Mouse (Mus musculus) ES-E14 (cell line): ENCODE measurements around the gene 0610037L13Rik. TPM values are rescaled to one million over a fixed set of nuclear protein-coding genes. Genes with fewer than 3 reads are reported as not detected.

ENCODE experiments used
- DNase-seq: peaks from one replicate; pipeline ENCODE4 v3.0.0-alpha.2; 2013; ENCODE audit warnings: low read depth, low spot score
- H3K27ac ChIP-seq: 2 replicates; pipeline ENCODE4 v1.5.1; 2012; ENCODE audit warnings: low read depth, mild to moderate bottlenecking, low read length, moderate library complexity, mixed read lengths; ENCODE audit not compliant: poor library complexity, insufficient read depth, severe bottlenecking
- H3K36me3 ChIP-seq: 2 replicates; pipeline ENCODE4 v1.6.1; 2012; ENCODE audit warnings: mild to moderate bottlenecking, low read length, moderate library complexity, mixed read lengths; ENCODE audit not compliant: control insufficient read depth, poor library complexity, insufficient read depth, severe bottlenecking
- H3K4me1 ChIP-seq, 2 experiments: fragments of 150-350 bp in 1 of 2; sonication (generic) in 1 of 2; 2 replicates each; pipeline ENCODE4 v1.6.1; 2012; ENCODE audit warnings: low read length in 2 of 2, mild to moderate bottlenecking in 1 of 2, mixed read lengths in 1 of 2; ENCODE audit not compliant: control insufficient read depth in 2 of 2, insufficient read depth in 2 of 2, poor library complexity in 1 of 2
- H3K4me3 ChIP-seq, 2 experiments: fragments of 150-350 bp in 1 of 2; sonication (generic) in 1 of 2; 2 replicates each; pipeline ENCODE4 v1.5.1; 2012; ENCODE audit warnings: low read length in 2 of 2, low read depth in 1 of 2, mild to moderate bottlenecking in 1 of 2, mixed read lengths in 1 of 2; ENCODE audit not compliant: insufficient read depth in 1 of 2, poor library complexity in 1 of 2, severe bottlenecking in 1 of 2
- H3K9ac ChIP-seq: 2 replicates; pipeline ENCODE4 v1.6.1; 2012; ENCODE audit warnings: low read depth, mild to moderate bottlenecking, low read length, mixed read lengths; ENCODE audit not compliant: poor library complexity, insufficient read depth, severe bottlenecking
- H3K9me3 ChIP-seq: fragments of 150-350 bp; sonication (generic); 2 replicates; pipeline ENCODE4 v1.6.1; 2012; ENCODE audit warnings: low read depth, mild to moderate bottlenecking, low read length; ENCODE audit not compliant: control insufficient read depth, insufficient read depth
- CHD2 ChIP-seq: IDR thresholded peaks from 2 replicates; pipeline ENCODE4 v1.6.1; 2014; ENCODE audit warnings: mild to moderate bottlenecking, low read depth, low read length, inconsistent platforms
- HCFC1 ChIP-seq: IDR thresholded peaks from 2 replicates; pipeline ENCODE4 v1.6.1; 2012; ENCODE audit warnings: low read length, inconsistent platforms, borderline replicate concordance; ENCODE audit not compliant: insufficient read depth
- MAFK ChIP-seq: IDR thresholded peaks from 2 replicates; pipeline ENCODE4 v1.6.1; 2014; ENCODE audit warnings: mild to moderate bottlenecking, low read depth, low read length, inconsistent platforms; ENCODE audit not compliant: insufficient read depth
- ZC3H11A ChIP-seq: IDR thresholded peaks from 2 replicates; pipeline ENCODE4 v1.6.1; 2012; ENCODE audit warnings: low read depth, mild to moderate bottlenecking, inconsistent platforms, low read length, borderline replicate concordance
- ZNF384 ChIP-seq: IDR thresholded peaks from 2 replicates; pipeline ENCODE4 v1.6.1; 2012; ENCODE audit warnings: low read depth, low read length, inconsistent platforms
- in situ Hi-C, 2 experiments: fragments of 600-800 bp; cut with MboI; formaldehyde crosslinking; loops; one replicate each; pipeline ENCODE4 v1.15.1; 2025; ENCODE audit warnings: low sequenced_read_pairs in 2 of 2, inconsistent platforms in 1 of 2; ENCODE audit not compliant: unreplicated experiment in 2 of 2
- total RNA-seq: library from RNA; depleted of rRNA; stranded (reverse); fragments of 300-350 nt; gene quantifications from 2 replicates; pipeline ENCODE4 v1.2.3, GENCODE M21; 2012

0610037L13Rik gene
- total RNA-seq, 1 experiment = 59.2 TPM

- H3K9me3 ChIP-seq = no peaks in the 10 kb centered on the region
- TF ChIP-seq ZNF384 (no peak), MAFK (no peak), ZC3H11A (no peak), HCFC1 (no peak), CHD2 (no peak)
- no peak overlapping the region for H3K27ac ChIP-seq
- in situ Hi-C loops = loop anchor here in 1 of 2 experiments (10.0 kb wide), 1 partner anchor 114 kb away; no protein-coding TSS in a partner anchor
- no peaks in the 10 kb centered on the region for H3K36me3 ChIP-seq
- H3K4me1 ChIP-seq = peaks cover 0 to 1% of the 10 kb centered on the region in 2 experiments; a peak in 1 of 4 replicates
- H3K4me3 ChIP-seq = no peak overlapping the region
- no peak for DNase-seq
- H3K9ac ChIP-seq = no peak overlapping the region
Observed at GRCm38 (mm10) chr4:107848546-107848945, 41.1 kb upstream of the 0610037L13Rik start.

DNA sequence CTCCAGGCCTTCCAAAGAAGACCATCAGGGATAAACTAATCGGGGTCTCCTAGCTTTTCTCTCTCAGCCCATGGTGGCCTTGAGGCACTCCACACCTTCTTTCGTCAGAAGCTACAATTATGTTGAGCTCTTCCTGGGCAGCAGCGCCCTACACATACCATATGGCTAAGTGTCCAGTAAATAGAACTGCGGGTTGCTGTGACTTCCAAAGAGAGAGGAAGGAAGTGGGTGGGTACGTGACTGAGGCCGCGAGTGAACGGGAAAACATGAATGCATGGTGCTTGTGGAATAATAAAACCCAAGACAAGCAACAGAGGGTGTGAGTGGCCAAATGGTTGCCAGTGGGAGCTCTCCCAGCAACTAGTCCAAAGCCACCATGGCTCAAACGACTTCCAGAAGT is 40.0 kb upstream of the 0610037L13Rik start:
- Histone ChIP-seq H3K4me3 (no peak overlapping the region), H3K27ac (no peak overlapping the region), H3K9ac (no peak overlapping the region), H3K36me3 (no peaks in the 10 kb centered on the region), H3K9me3 (no peaks in the 10 kb centered on the region), H3K4me1 (peaks cover 0 to 6% of the 10 kb centered on the region in 2 experiments; a peak in 1 of 4 replicates)
- in situ Hi-C loops = loop anchor here in 1 of 2 experiments (10.0 kb wide), 1 partner anchor 115 kb away; no protein-coding TSS in a partner anchor
- TF ChIP-seq HCFC1 (no peak), CHD2 (no peak), MAFK (no peak)
- no peak for DNase-seq

DNA sequence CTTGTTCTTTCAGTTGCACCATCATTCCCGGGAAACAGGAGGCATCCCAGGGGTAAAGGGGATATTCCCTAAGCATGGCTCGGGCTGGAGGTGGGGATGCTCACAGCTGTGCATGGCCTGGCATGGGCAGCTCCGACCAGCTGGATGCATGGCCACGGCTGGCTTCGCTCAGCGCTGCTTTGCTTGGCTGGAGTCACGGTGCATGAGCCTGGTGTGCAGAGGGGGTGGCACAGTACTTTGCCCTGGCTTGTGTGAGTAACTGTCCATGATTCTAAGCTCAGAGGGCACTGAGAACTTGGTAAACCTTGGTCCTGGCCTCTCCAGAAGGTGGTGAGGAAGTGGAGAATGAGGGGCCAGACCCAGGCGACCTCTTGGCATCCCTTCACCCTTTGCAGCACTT is 39.5 kb upstream of the 0610037L13Rik start:
- Histone ChIP-seq H3K36me3 (no peaks in the 10 kb centered on the region; the same call in 1 of the 2 replicates), H3K4me3 (no peak overlapping the region), H3K27ac (no peak overlapping the region), H3K4me1 (peaks cover 0 to 6% of the 10 kb centered on the region in 2 experiments; a peak in 1 of 4 replicates), H3K9me3 (no peaks in the 10 kb centered on the region), H3K9ac (no peak overlapping the region)
- TF ChIP-seq ZC3H11A (no peak), ZNF384 (no peak), HCFC1 (no peak), CHD2 (no peak), MAFK (no peak)
- in situ Hi-C loops = no loop called here
- DNase-seq = no peak

DNA sequence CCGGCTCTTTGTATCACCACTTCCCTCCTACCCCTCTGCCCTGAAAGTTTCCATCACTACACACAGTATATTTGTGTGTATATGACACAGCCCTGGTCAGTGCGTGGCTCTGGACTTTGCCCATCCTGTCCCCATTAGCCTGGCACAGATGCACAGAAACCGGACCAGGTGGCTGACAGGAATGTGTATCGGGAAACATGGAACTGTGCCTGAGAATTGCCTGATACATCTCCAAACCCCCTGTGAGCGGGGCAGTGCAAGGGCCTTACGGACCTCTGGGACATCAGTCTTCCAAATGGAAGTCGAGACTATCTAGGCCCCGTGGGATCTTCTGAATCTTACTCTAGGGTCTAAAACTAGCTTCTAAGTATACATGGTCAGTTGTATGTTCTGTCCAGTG is 36.3 kb upstream of the 0610037L13Rik start:
- TF ChIP-seq HCFC1 (no peak), CHD2 (no peak)
- H3K9me3 ChIP-seq = no peaks in the 10 kb centered on the region
- no peak for DNase-seq
- in situ Hi-C loops = no loop called here
- H3K27ac ChIP-seq = no peak overlapping the region
- H3K36me3 ChIP-seq = peaks cover 2% of the 10 kb centered on the region; the same call in 1 of the 2 replicates
- peaks cover 0 to 4% of the 10 kb centered on the region in 2 experiments; a peak in 1 of 4 replicates for H3K4me1 ChIP-seq
- H3K4me3 ChIP-seq = no peak overlapping the region
- H3K9ac ChIP-seq = no peak overlapping the region

DNA sequence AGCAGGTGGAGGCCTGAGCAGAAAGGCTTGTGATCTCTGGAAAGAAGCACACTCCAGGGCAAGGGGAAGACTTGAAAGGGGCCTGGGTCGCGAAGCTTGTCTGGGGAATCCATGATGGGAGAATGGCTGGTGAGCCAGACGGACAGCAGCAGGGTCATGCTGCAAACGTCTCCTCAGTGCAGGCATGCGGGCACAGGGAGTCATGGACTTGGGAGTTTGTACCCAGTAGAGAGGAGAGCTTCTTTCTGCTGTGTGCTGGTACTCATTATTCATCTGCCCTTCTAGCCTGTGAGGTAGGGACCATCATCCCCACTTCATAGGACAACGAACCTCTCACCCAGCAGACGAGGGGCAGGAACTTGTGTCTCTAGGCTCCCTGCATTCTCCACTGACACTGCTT is 35.8 kb upstream of the 0610037L13Rik start:
- no peak for DNase-seq
- no peak for TF ChIP-seq MAFK
- no peak for TF ChIP-seq HCFC1
- no peak for TF ChIP-seq CHD2
- TF ChIP-seq ZC3H11A = no peak
- no peak for TF ChIP-seq ZNF384
- no peaks in the 10 kb centered on the region for H3K9me3 ChIP-seq
- H3K4me3 ChIP-seq = no peak overlapping the region
- peaks cover 0 to 4% of the 10 kb centered on the region in 2 experiments; a peak in 1 of 4 replicates for H3K4me1 ChIP-seq
- H3K27ac ChIP-seq = no peak overlapping the region
- peaks cover 5% of the 10 kb centered on the region; the same call in 1 of the 2 replicates for H3K36me3 ChIP-seq
- no peak overlapping the region for H3K9ac ChIP-seq
- in situ Hi-C loops = no loop called here
